Mouse (Mus musculus): Measurements from ENCODE around the gene Pfdn4.

DNA sequence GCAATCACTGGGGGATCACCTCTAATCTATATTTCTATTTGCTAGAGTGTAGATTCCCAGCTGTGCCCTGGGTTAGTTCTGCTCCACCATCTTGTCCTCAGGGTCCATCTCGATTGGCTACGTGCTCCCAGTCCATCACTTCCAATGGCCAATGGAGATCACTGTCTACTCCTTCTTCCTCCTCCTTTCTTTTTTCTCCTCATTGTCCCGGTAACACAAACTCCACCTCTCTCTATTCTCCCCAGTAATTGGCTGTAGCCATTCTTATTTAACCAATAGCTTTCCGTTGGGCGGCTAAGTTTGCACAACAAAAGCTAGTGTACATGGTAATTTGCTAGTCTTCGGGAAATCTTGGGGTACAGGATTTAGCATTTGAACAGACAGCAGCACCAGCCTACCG is 33.5 kb downstream of the Pfdn4 start:
- TF ChIP-seq CTCF (IDR thresholded peaks at IDR 0.05; ENCODE audit: borderline replicate concordance, extremely low read depth, insufficient read depth, insufficient read length) (no peak), POLR2A (IDR thresholded peaks at IDR 0.05; ENCODE audit: borderline replicate concordance, extremely low read depth, insufficient read depth, insufficient read length, poor library complexity, severe bottlenecking) (no peak)
